Mouse (Mus musculus) erythroblast, embryonic 14.5 days (primary cell): Measurements from ENCODE around the gene Anapc16. TPM values are rescaled to one million over a fixed set of nuclear protein-coding genes. Genes with fewer than 3 reads are reported as not detected.

ENCODE experiments used
- H3K27me3 ChIP-seq: 2 replicates; pipeline ENCODE4 v1.6.1; 2012; ENCODE audit warnings: inconsistent platforms; ENCODE audit not compliant: control insufficient read depth
- H3K36me3 ChIP-seq: 2 replicates; pipeline ENCODE4 v1.6.1; 2012; ENCODE audit warnings: mild to moderate bottlenecking, inconsistent platforms; ENCODE audit not compliant: control insufficient read depth
- H3K4me1 ChIP-seq: 2 replicates; pipeline ENCODE4 v1.6.1; 2012; ENCODE audit warnings: inconsistent platforms; ENCODE audit not compliant: control insufficient read depth
- H3K4me3 ChIP-seq: replicated peaks from 2 replicates; pipeline ENCODE3; 2012; ENCODE audit warnings: moderate library complexity, mild to moderate bottlenecking, inconsistent platforms
- H3K9me3 ChIP-seq: 2 replicates; pipeline ENCODE4 v1.6.1; 2012; ENCODE audit warnings: low read length, inconsistent platforms, mixed read lengths; ENCODE audit not compliant: control insufficient read depth
- GATA1 ChIP-seq: IDR thresholded peaks from 2 replicates; pipeline ENCODE4 v1.6.1; 2012; ENCODE audit warnings: low read length, inconsistent platforms, mixed read lengths
- TAL1 ChIP-seq: IDR thresholded peaks from 3 replicates; pipeline ENCODE4 v1.6.1; 2012; ENCODE audit warnings: low read length, inconsistent platforms, mixed read lengths
- polyA plus RNA-seq: library from polyadenylated mRNA; stranded (reverse); fragments of >175 nt; gene quantifications from 2 replicates; pipeline ENCODE4 v1.2.3, GENCODE M21; 2012

Anapc16 gene
- polyA plus RNA-seq, 1 experiment = 7.5 TPM

DNA sequence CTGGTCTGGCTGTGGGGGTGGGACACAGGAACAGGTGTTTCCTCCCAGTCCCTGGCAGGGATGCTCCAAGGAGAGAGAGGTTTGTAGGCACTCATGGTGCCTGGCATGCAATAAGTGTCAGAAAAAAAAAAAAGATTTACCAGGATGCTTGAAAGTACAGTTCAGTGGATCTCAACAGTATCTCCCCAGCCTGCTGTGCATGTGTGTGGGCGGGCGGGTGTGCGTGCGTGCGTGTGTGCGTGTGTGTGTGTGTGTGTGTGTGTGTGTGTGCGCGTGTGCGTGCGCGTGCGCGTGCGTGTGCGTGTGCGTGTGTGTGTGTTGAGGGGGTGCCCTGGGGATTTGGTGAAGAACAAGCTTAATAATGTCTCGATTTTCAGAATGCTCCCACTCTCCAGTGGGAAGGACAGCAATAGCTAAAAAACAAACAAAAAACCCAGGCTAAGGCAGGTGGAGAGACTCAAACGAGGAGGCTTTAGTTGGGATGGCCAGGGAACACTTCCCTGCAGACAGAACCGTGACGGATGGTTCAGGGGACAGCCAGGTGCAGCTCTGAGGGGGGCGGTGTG lies 60.6 kb downstream of the Anapc16 start:
- no peak overlapping the region for H3K4me3 ChIP-seq
- no peaks in the 10 kb centered on the region for H3K36me3 ChIP-seq
- peaks cover 30% of the 10 kb centered on the region for H3K27me3 ChIP-seq
- no peak for TF ChIP-seq TAL1
- no peak for TF ChIP-seq GATA1
- peaks cover 12% of the 10 kb centered on the region for H3K4me1 ChIP-seq
- no peaks in the 10 kb centered on the region for H3K9me3 ChIP-seq

DNA sequence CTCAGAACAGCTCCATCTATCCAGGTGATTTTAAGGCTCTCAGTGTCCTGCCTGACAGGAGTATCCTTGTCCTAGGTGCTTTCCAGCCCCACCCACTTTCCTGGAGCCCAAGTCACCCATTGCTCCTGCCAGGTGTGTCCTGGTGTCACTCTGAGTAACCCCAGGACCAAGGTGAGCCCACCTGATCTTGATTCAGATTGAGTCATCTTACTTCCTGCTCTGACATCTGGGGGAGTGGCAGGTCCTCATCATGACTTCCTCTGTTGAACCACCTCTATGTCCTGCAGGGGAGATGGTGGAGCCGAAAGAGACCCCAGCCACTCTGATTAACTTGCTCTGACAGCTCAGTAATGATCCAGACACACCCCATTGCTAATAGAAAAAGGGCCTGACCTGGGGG lies 63.9 kb downstream of the Anapc16 start:
- Histone ChIP-seq H3K36me3 (no peaks in the 10 kb centered on the region), H3K4me3 (no peak overlapping the region), H3K9me3 (no peaks in the 10 kb centered on the region), H3K27me3 (peaks cover 29% of the 10 kb centered on the region), H3K4me1 (peaks cover 12% of the 10 kb centered on the region)
- TF ChIP-seq TAL1 (no peak), GATA1 (no peak)

GRCm38 (mm10) chr10:59938662-59939061 lies 64.3 kb downstream of the Anapc16 start:
- TF ChIP-seq GATA1 (no peak), TAL1 (no peak)
- Histone ChIP-seq H3K9me3 (no peaks in the 10 kb centered on the region), H3K4me3 (no peak overlapping the region), H3K36me3 (no peaks in the 10 kb centered on the region), H3K4me1 (peaks cover 10% of the 10 kb centered on the region), H3K27me3 (peaks cover 25% of the 10 kb centered on the region)

Other genes with a start within 250 kb of the Anapc16 start
- gene Dnajb12, start 123.6 kb downstream of the Anapc16 start, polyA plus RNA-seq = 7.9 and 8.8 TPM in 2 replicates
- gene Ddit4, start 51.3 kb downstream of the Anapc16 start, polyA plus RNA-seq = 0.06 and 0.07 TPM in 2 replicates
- gene Ascc1, start 330 bp downstream of the Anapc16 start, polyA plus RNA-seq = 7.4 and 8.4 TPM in 2 replicates
- 0.01 and 0.03 TPM in 2 replicates for gene Spock2, start 103.1 kb upstream of the Anapc16 start, polyA plus RNA-seq
- gene Chst3, start 216.1 kb upstream of the Anapc16 start, polyA plus RNA-seq = not detected in 2 replicates